Mouse (Mus musculus): ENCODE data around the gene Cmss1.

GRCm38 (mm10) chr16:57396249-57396648 lies 210.4 kb downstream of the Cmss1 start:
- TF ChIP-seq CTCF (IDR thresholded peaks at IDR 0.05; ENCODE audit: low read depth): no peak
- TF ChIP-seq EP300 (IDR thresholded peaks at IDR 0.05; ENCODE audit: low read depth): no peak
